Mouse (Mus musculus) midbrain, postnatal 0 days (tissue): Measurements from ENCODE around the gene Ffar2. TPM values are rescaled to one million over a fixed set of nuclear protein-coding genes. Genes with fewer than 3 reads are reported as not detected.

Source experiments
- ATAC-seq: fragments of 200-750 bp; cut with Nextera tagmentation; 2 replicates; pipeline ENCODE4 v1.8.0; 2017; ENCODE audit warnings: moderate number of reproducible peaks, mild to moderate bottlenecking, moderate TSS enrichment, moderate library complexity; ENCODE audit not compliant: low FRiP score
- DNase-seq: peaks from one replicate; pipeline ENCODE4 v3.0.0-alpha.2; 2015; ENCODE audit warnings: low spot score
- H3K27ac ChIP-seq: fragments of 300-500 bp; sonication (generic); 2 replicates; pipeline ENCODE4 v1.5.1; 2014; ENCODE audit warnings: low read depth, mild to moderate bottlenecking, low read length, mixed read lengths
- H3K27me3 ChIP-seq: fragments of 300-500 bp; sonication (generic); 2 replicates; pipeline ENCODE4 v1.6.1; 2014; ENCODE audit warnings: low read length, control low read depth, mixed read lengths; ENCODE audit not compliant: insufficient read depth
- H3K36me3 ChIP-seq: fragments of 300-500 bp; sonication (generic); 2 replicates; pipeline ENCODE4 v1.6.1; 2014; ENCODE audit warnings: low read length, control low read depth, mixed read lengths; ENCODE audit not compliant: insufficient read depth
- H3K4me1 ChIP-seq: fragments of 300-500 bp; sonication (generic); 2 replicates; pipeline ENCODE4 v1.6.1; 2014; ENCODE audit warnings: mild to moderate bottlenecking, control low read depth, antibody characterized with exemption, low read length, mixed read lengths; ENCODE audit not compliant: insufficient read depth
- H3K4me2 ChIP-seq: fragments of 300-500 bp; sonication (generic); 2 replicates; pipeline ENCODE4 v1.6.1; 2014; ENCODE audit warnings: low read depth, mild to moderate bottlenecking, low read length, mixed read lengths; ENCODE audit not compliant: poor library complexity, severe bottlenecking
- H3K4me3 ChIP-seq: fragments of 300-500 bp; sonication (generic); 2 replicates; pipeline ENCODE4 v1.5.1; 2014; ENCODE audit warnings: low read depth, mild to moderate bottlenecking, low read length, moderate library complexity
- H3K9ac ChIP-seq: fragments of 300-500 bp; sonication (generic); replicated peaks from 2 replicates; pipeline ENCODE4 v1.6.1; 2014; ENCODE audit warnings: mild to moderate bottlenecking, low read length, moderate library complexity, mixed read lengths; ENCODE audit not compliant: poor library complexity, severe bottlenecking
- H3K9me3 ChIP-seq: fragments of 300-500 bp; sonication (generic); 2 replicates; pipeline ENCODE4 v1.6.1; 2016; ENCODE audit warnings: low read length, control low read depth
- CTCF ChIP-seq: IDR thresholded peaks from 2 replicates; pipeline ENCODE4 v1.5.1; 2016; ENCODE audit warnings: antibody characterized with exemption, mild to moderate bottlenecking
- WGBS: fragments of 180-500 bp; shearing (Covaris S2); extraction: QIAGEN DNeasy Blood & Tissue Kit; methylation state at CpG from one replicate; pipeline ENCODE4 v1.1.7; 2014; 5-methylcytosine and 5-hydroxymethylcytosine counted together
- polyA plus RNA-seq: library from polyadenylated mRNA; unstranded; fragments of >200 nt; fragmentation: Nextera tagmentation; extraction: Ambion mirVana; gene quantifications from 2 replicates; pipeline ENCODE4 v1.2.1, GENCODE M21; 2015
- total RNA-seq: library from RNA; depleted of rRNA; stranded (reverse); fragments of >200 nt; gene quantifications from 2 replicates; pipeline ENCODE4 v1.2.3, GENCODE M21; 2014

Gene Ffar2
- total and polyA plus RNA-seq, 2 experiments from 2014 or later, result 0.25 TPM; not detected in 1

- no peak for DNase-seq
- H3K27ac ChIP-seq, result no peak overlapping the region
- H3K4me2 ChIP-seq, result no peak overlapping the region
- no peaks in the 10 kb centered on the region for H3K36me3 ChIP-seq
- H3K9ac ChIP-seq, result no peak overlapping the region
- H3K9me3 ChIP-seq, result no peaks in the 10 kb centered on the region
- H3K4me1 ChIP-seq, result no peaks in the 10 kb centered on the region
- no peak overlapping the region for H3K4me3 ChIP-seq
- no peak for ATAC-seq
- TF ChIP-seq CTCF, result no peak
- WGBS, result 76% methylated on average over 5 of the region's 7 CpGs
- H3K27me3 ChIP-seq, result no peaks in the 10 kb centered on the region
Measured at GRCm38 (mm10) chr7:30820854-30821445, 2.6 kb downstream of the Ffar2 start.

- DNase-seq, result no peak
- Histone ChIP-seq H3K36me3 (no peaks in the 10 kb centered on the region), H3K27me3 (no peaks in the 10 kb centered on the region), H3K4me3 (no peak overlapping the region), H3K9me3 (no peaks in the 10 kb centered on the region), H3K27ac (no peak overlapping the region), H3K4me2 (no peak overlapping the region), H3K4me1 (no peaks in the 10 kb centered on the region), H3K9ac (no peak overlapping the region)
- WGBS, result 69% methylated on average over 6 of the region's 6 CpGs
- TF ChIP-seq CTCF, result no peak
- no peak for ATAC-seq
Measured at GRCm38 (mm10) chr7:30820131-30820530, 3.4 kb downstream of the Ffar2 start.

DNA sequence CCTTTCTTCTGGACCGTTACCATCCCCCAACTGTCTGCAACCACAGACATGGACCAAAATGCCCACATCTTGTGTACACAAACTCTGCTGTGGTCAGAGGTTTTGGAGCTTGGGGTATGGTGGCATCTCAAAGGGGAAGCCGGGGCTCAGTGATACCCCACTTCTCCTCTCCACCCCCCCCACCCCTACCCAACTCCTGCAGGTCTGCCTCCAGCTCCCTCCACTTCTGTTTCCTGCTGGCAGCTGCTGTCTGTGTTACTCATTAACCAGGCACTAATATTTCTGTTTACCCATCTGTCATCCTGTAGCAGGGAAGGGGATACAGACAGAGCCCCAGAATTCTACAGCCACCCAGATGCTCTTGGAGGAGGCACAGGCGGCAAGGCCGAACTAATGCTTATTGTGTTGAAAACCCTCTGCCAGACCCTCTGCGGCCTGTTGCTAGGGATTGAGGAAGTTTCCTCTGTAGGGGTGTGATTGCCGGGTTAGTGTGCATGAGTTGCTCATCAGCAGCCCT is 11.2 kb downstream of the Ffar2 start:
- DNase-seq (peak; percentile 50), ATAC-seq (no peak)
- Histone ChIP-seq H3K27ac (no peak overlapping the region), H3K4me2 (no peak overlapping the region), H3K9ac (no peak overlapping the region), H3K36me3 (no peaks in the 10 kb centered on the region), H3K9me3 (no peaks in the 10 kb centered on the region), H3K4me3 (no peak overlapping the region), H3K27me3 (no peaks in the 10 kb centered on the region), H3K4me1 (no peaks in the 10 kb centered on the region)
- no peak for TF ChIP-seq CTCF
- WGBS, result 68% methylated on average over 6 of the region's 6 CpGs

- DNase-seq (peak; percentile 7), ATAC-seq (no peak)
- Histone ChIP-seq H3K9ac (no peak overlapping the region), H3K4me3 (no peak overlapping the region), H3K27ac (no peak overlapping the region), H3K36me3 (no peaks in the 10 kb centered on the region), H3K27me3 (no peaks in the 10 kb centered on the region), H3K9me3 (no peaks in the 10 kb centered on the region), H3K4me2 (no peak overlapping the region), H3K4me1 (no peaks in the 10 kb centered on the region)
- 67% methylated on average over 9 of the region's 9 CpGs for WGBS
- no peak for TF ChIP-seq CTCF
Measured at GRCm38 (mm10) chr7:30811757-30812290, 11.8 kb downstream of the Ffar2 start.

GRCm38 (mm10) chr7:30810319-30810718 is 13.3 kb downstream of the Ffar2 start:
- Histone ChIP-seq H3K9me3 (no peaks in the 10 kb centered on the region), H3K36me3 (no peaks in the 10 kb centered on the region), H3K27me3 (no peaks in the 10 kb centered on the region), H3K9ac (no peak overlapping the region), H3K27ac (no peak overlapping the region), H3K4me3 (no peak overlapping the region), H3K4me2 (no peak overlapping the region), H3K4me1 (no peaks in the 10 kb centered on the region)
- DNase-seq, result peak; percentile 6
- peak; percentile 40 for TF ChIP-seq CTCF
- 52% methylated on average over 6 of the region's 6 CpGs for WGBS
- no peak for ATAC-seq

DNA sequence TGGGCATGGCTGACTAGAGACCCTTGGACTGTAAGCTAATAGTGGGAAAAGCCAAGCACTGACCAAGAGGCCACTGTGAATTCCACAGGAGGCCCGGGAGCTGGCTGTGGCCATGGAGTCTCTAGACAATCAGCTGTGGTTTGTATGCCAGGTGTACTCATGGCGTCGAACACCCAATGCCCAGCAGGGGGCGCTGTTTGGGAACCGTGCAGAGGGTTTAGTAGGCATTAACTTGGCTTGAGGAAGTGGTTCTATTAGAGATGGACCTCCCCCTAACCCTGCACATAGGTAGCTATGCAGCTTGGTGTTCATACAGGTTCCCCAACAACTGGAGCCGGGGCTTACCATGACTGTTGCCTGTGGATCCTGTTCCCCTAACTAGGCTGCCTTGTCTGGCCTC is 17.7 kb downstream of the Ffar2 start:
- Histone ChIP-seq H3K4me2 (no peak overlapping the region), H3K4me1 (no peaks in the 10 kb centered on the region), H3K9me3 (0 out of 2 replicates have a peak, but pooled peaks cover 5% of the 10 kb centered on the region), H3K36me3 (no peaks in the 10 kb centered on the region), H3K27ac (no peak overlapping the region), H3K9ac (no peak overlapping the region), H3K4me3 (no peak overlapping the region), H3K27me3 (no peaks in the 10 kb centered on the region)
- TF ChIP-seq CTCF, result peak; percentile 26; the same call in 1 of the 2 replicates
- no peak for DNase-seq
- ATAC-seq, result no peak
- WGBS, result 53% methylated on average over 6 of the region's 6 CpGs
